Mouse (Mus musculus) retina, adult 2 months (tissue): Measurements from ENCODE around the gene Krt34.

Source experiments
- DNase-seq: peaks from one replicate; pipeline ENCODE4 v3.0.0-alpha.2; 2012; ENCODE audit warnings: low read depth, low spot score

Gene Krt34

GRCm38 (mm10) chr11:100041454-100041853, at the start of gene Krt34:
Gene Krt34 (minus strand): TSS chr11:100041554.
- no peak for DNase-seq

- DNase-seq, result no peak
Observed at GRCm38 (mm10) chr11:100088378-100089025, 47.1 kb upstream of the Krt34 start.

- no peak for DNase-seq
Observed at GRCm38 (mm10) chr11:100087861-100088260, 46.5 kb upstream of the Krt34 start, which contains the start of gene Krt32. Gene Krt32 (minus strand): TSS chr11:100088226.

- no peak for DNase-seq
Observed at GRCm38 (mm10) chr11:100073873-100074272, 32.5 kb upstream of the Krt34 start.

- DNase-seq, result no peak
Observed at GRCm38 (mm10) chr11:100067293-100068036, 26.1 kb upstream of the Krt34 start.

- peak; percentile 6 for DNase-seq
Observed at GRCm38 (mm10) chr11:100066236-100067010, 25.1 kb upstream of the Krt34 start.

- no peak for DNase-seq
Observed at GRCm38 (mm10) chr11:100058875-100059274, 17.5 kb upstream of the Krt34 start.

GRCm38 (mm10) chr11:100055686-100056655, 14.6 kb upstream of the Krt34 start:
- no peak for DNase-seq

- DNase-seq, result no peak
Observed at GRCm38 (mm10) chr11:100050451-100050850, 9.1 kb upstream of the Krt34 start, which contains the start of gene Krt31. Gene Krt31 (minus strand): TSS chr11:100050551.

GRCm38 (mm10) chr11:100047193-100047592, 5.8 kb upstream of the Krt34 start:
- DNase-seq, result no peak

GRCm38 (mm10) chr11:100046303-100046866, 5.0 kb upstream of the Krt34 start:
- no peak for DNase-seq

- DNase-seq, result no peak
Observed at GRCm38 (mm10) chr11:100029768-100030167, 11.6 kb downstream of the Krt34 start, which contains the start of gene Krt33b. Gene Krt33b (minus strand): TSS chr11:100029868.

GRCm38 (mm10) chr11:100021438-100021837, 19.9 kb downstream of the Krt34 start:
- DNase-seq, result no peak

GRCm38 (mm10) chr11:100019466-100019865, 21.9 kb downstream of the Krt34 start:
- DNase-seq, result no peak

GRCm38 (mm10) chr11:100016112-100016511, 25.2 kb downstream of the Krt34 start, which contains the start of gene Krt33a:
Gene Krt33a (minus strand): TSS chr11:100016212.
- no peak for DNase-seq

- DNase-seq, result no peak
Observed at GRCm38 (mm10) chr11:100013691-100014171, 27.6 kb downstream of the Krt34 start.

- no peak for DNase-seq
Observed at GRCm38 (mm10) chr11:100010682-100011081, 30.7 kb downstream of the Krt34 start.

GRCm38 (mm10) chr11:100008336-100008735, 33.0 kb downstream of the Krt34 start:
- no peak for DNase-seq

- no peak for DNase-seq
Observed at GRCm38 (mm10) chr11:100006624-100007023, 34.7 kb downstream of the Krt34 start.

- DNase-seq, result no peak
Observed at GRCm38 (mm10) chr11:100005905-100006304, 35.4 kb downstream of the Krt34 start.
